Mouse (Mus musculus): Measurements from ENCODE around the gene Nrm.

- TF ChIP-seq CTCF (IDR thresholded peaks at IDR 0.05; ENCODE audit: borderline replicate concordance, insufficient read depth, low read depth, low read length) (no peak), POLR2A (IDR thresholded peaks at IDR 0.05; ENCODE audit: borderline replicate concordance, insufficient read depth, low read length) (no peak)
Observed at GRCm38 (mm10) chr17:35838570-35838969, 22.5 kb upstream of the Nrm start.
